Mouse (Mus musculus) MEL-GATA-1-ER (cell line): ENCODE measurements at regions not wholly inside any gene's neighbourhood (a gene's known extent, or its start where the extent isn't known, plus 50 kb on each side); places are given as distances from the start of the nearest gene placed in this dataset.
A peak's percentile ranks its signal among the peaks of the same experiment; 100 is the strongest.

ENCODE experiments used
- DNase-seq: peaks from one replicate; pipeline ENCODE4 v3.0.0-alpha.2; 2012; ENCODE audit warnings: low read depth; ENCODE audit errors: extremely low read depth

DNA sequence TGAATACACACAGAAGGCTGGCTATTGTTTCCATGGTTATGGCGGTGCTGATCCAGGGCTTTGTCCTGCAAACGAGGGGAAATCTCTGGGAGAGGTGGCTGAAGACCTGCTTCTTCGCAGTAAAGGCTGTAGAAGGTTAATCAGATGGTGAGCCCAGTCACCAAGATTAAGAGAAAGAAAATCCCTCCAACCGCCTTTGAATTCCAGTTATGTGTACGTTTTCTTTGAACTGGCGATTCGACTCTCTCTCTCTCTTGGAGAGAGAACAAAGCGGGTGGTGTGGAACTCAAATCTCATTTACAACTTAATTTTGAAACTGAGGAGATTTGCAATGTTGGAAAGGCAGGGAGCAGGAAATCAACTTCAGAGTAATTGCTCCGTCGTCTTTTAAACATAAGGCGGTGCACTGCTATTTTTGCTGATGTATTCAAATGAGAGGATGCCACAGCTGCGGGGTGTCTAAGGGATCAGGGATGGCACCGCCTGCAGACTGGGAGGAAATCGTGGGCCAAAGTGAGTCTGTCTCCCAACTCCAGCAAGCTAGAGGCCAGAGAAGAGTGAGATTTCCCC, 232.7 kb downstream of the Mycn start:
- no peak for DNase-seq

GRCm38 (mm10) chr12:12706326-12706920, 235.3 kb downstream of the Mycn start:
- DNase-seq = no peak

DNA sequence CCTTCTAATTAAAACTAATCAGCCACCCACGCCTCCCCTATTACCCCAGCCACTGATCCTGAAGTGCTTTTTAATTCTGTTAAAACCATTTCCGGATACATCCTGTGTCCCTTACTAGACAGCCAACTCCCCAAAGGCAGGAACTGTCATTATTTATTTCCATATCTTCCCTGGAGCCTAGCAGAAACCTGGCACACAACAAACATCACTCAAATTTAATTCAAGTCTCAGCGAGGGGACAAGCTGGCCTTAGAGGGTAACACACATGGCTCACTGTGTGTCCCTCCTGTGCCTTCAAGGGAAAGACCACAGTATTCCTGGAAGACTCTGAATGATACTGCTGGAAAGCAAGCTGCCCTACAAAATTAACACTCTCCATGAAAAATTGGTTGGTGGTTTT, 240.0 kb downstream of the Mycn start:
- no peak for DNase-seq

- no peak for DNase-seq
Measured at GRCm38 (mm10) chr12:12701060-12701667, 240.6 kb downstream of the Mycn start.

- DNase-seq = no peak
Measured at GRCm38 (mm10) chr12:12693838-12694777, 247.6 kb downstream of the Mycn start.

GRCm38 (mm10) chr12:12687376-12687775, 254.3 kb downstream of the Mycn start:
- no peak for DNase-seq

- no peak for DNase-seq
Measured at GRCm38 (mm10) chr12:12685217-12685522, 256.5 kb downstream of the Mycn start.

- no peak for DNase-seq
Measured at GRCm38 (mm10) chr12:12684481-12685216, 257.1 kb downstream of the Mycn start.

GRCm38 (mm10) chr12:12683733-12684470, 257.8 kb downstream of the Mycn start:
- no peak for DNase-seq

- DNase-seq = no peak
Measured at GRCm38 (mm10) chr12:12681101-12681500, 260.6 kb downstream of the Mycn start.

GRCm38 (mm10) chr12:12680371-12680921, 261.3 kb downstream of the Mycn start:
- DNase-seq = no peak

GRCm38 (mm10) chr12:12676676-12677075, 265.0 kb downstream of the Mycn start:
- no peak for DNase-seq

GRCm38 (mm10) chr12:12669931-12670330, 271.8 kb downstream of the Mycn start:
- DNase-seq = no peak

GRCm38 (mm10) chr12:12668919-12669318, 272.8 kb downstream of the Mycn start:
- no peak for DNase-seq

DNA sequence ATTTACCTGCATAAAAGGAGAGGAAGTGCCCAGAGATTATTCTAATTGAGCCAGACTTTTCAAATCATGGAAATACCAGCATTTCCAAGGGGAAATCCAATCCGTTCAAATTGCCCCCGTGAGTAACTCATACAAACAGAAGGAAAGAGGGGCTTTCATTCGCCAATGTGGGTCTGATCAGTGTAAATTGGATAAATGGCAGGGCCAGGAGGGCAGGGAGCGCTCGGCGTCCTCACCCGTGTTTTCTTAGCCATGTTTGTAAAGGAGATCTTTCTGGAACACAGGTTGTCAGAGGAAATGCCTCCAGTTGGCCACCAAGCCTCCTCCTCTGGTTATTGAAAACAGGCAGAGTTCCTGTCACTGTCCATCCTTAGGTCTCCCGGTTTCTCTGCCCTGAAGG, 286.1 kb downstream of the Mycn start:
- no peak for DNase-seq

- no peak for DNase-seq
Measured at GRCm38 (mm10) chr12:12655184-12655583, 286.5 kb downstream of the Mycn start.

- no peak for DNase-seq
Measured at GRCm38 (mm10) chr12:12652361-12652760, 289.4 kb downstream of the Mycn start.

DNA sequence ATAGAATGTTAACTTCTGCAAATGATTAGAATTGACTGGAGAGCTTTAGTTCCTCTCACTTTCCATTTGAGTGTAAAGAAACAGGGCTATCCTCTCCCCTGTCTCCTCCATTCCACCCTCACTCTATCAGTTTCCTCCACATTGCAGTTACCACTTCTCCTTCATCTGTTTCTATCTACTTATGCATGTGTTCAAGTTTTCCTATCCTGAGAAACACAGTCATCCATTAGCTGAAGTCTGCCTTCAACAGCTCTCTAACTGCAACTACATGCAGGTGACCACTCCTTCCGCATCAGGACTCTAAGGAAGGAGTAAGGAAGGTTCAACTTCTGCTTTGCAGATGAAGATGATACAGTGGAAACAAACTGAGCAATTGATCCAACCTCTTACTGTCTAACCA, 291.4 kb downstream of the Mycn start:
- DNase-seq = peak; percentile 63

DNA sequence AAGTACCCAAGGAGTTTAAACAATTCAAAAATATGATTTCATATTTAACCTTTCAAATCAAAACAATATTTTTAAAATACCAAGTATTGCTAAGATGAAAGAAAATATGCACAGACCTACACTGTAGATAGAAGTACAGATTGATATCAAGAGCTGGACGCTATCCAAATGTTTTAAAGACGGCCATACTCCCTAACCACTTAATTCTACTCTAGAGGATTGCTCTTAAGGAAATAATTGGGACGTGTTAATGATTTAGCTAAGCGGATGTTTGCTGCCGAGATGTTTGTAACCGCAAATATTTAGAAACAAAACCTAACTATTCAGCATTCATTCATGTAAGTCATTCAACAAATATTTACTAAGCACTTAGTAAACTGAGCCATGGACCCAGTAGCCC, 294.2 kb downstream of the Mycn start:
- no peak for DNase-seq

- no peak for DNase-seq
Measured at GRCm38 (mm10) chr12:12645183-12645582, 296.5 kb downstream of the Mycn start.
